Mouse (Mus musculus) layer of hippocampus, adult 11-12 months (tissue): ENCODE data around the gene Glb1l.
A peak's percentile ranks its signal among the peaks of the same experiment; 100 is the strongest.
"Not testable (repeated sequence)": the region's sequence is repeated elsewhere in the genome, so short reads cannot be mapped to it uniquely, and the experiment has no call there.

Source experiments
- DNase-seq: peaks from one replicate; pipeline ENCODE4 v3.0.0; 2022; ENCODE audit warnings: low spot score

The Glb1l gene

GRCm38 (mm10) chr1:75210136-75211087 is at the start of gene Glb1l, which contains the start of gene Stk16:
Gene Glb1l, minus strand, starts transcription at chr1:75210813.
Gene Stk16, plus strand, starts transcription at chr1:75210838.
- peak; percentile 98 for DNase-seq

- DNase-seq, result no peak
Observed at GRCm38 (mm10) chr1:75255516-75256046, 45.0 kb upstream of the Glb1l start.

GRCm38 (mm10) chr1:75254625-75255013 is 44.0 kb upstream of the Glb1l start:
- DNase-seq, result no peak

GRCm38 (mm10) chr1:75253849-75254624 is 43.4 kb upstream of the Glb1l start:
- peak; percentile 93 for DNase-seq

- DNase-seq, result no peak
Observed at GRCm38 (mm10) chr1:75253029-75253428, 42.4 kb upstream of the Glb1l start.

GRCm38 (mm10) chr1:75252308-75252707 is 41.7 kb upstream of the Glb1l start:
- DNase-seq, result no peak

- peak; percentile 76 for DNase-seq
Observed at GRCm38 (mm10) chr1:75251112-75251970, 40.7 kb upstream of the Glb1l start.

- no peak for DNase-seq
Observed at GRCm38 (mm10) chr1:75250498-75250897, 39.9 kb upstream of the Glb1l start.

GRCm38 (mm10) chr1:75248041-75248772 is 37.6 kb upstream of the Glb1l start:
- peak; percentile 64 for DNase-seq

- DNase-seq, result no peak
Observed at GRCm38 (mm10) chr1:75247071-75247930, 36.7 kb upstream of the Glb1l start.

- DNase-seq, result peak; percentile 69
Observed at GRCm38 (mm10) chr1:75244836-75245235, 34.2 kb upstream of the Glb1l start.

GRCm38 (mm10) chr1:75244175-75244826 is 33.7 kb upstream of the Glb1l start:
- no peak for DNase-seq

- DNase-seq, result no peak
Observed at GRCm38 (mm10) chr1:75243411-75243810, 32.8 kb upstream of the Glb1l start.

GRCm38 (mm10) chr1:75239591-75239990 is 29.0 kb upstream of the Glb1l start:
- peak; percentile 65 for DNase-seq

- peak; percentile 87 for DNase-seq
Observed at GRCm38 (mm10) chr1:75236117-75237050, 25.8 kb upstream of the Glb1l start, which contains the start of gene Dnajb2. Gene Dnajb2, plus strand, starts transcription at chr1:75236406.

- DNase-seq, result peak; percentile 81
Observed at GRCm38 (mm10) chr1:75234606-75235005, 24.0 kb upstream of the Glb1l start.

- DNase-seq, result not testable (repeated sequence)
Observed at GRCm38 (mm10) chr1:75232489-75232888, 21.9 kb upstream of the Glb1l start.

- no peak for DNase-seq
Observed at GRCm38 (mm10) chr1:75231664-75232152, 21.1 kb upstream of the Glb1l start, which contains the start of gene A630095N17Rik. Gene A630095N17Rik, minus strand, starts transcription at chr1:75232102.
